Mouse (Mus musculus): Measurements from ENCODE around the gene Tmem220.

Tmem220 gene

GRCm38 (mm10) chr11:67002911-67003310, 22.0 kb upstream of the Tmem220 start:
- no peak for TF ChIP-seq GATA4 (IDR thresholded peaks at IDR 0.05; ENCODE audit: insufficient replicate concordance, low read length)

GRCm38 (mm10) chr11:67007961-67008360, 17.0 kb upstream of the Tmem220 start:
- TF ChIP-seq GATA4 (IDR thresholded peaks at IDR 0.05; ENCODE audit: insufficient replicate concordance, low read length), result no peak

- no peak for TF ChIP-seq GATA4 (IDR thresholded peaks at IDR 0.05; ENCODE audit: insufficient replicate concordance, low read length)
These were observed 16.4 kb upstream of the Tmem220 start for GRCm38 (mm10) chr11:67008528-67008927.

- TF ChIP-seq GATA4 (IDR thresholded peaks at IDR 0.05; ENCODE audit: insufficient replicate concordance, low read length), result no peak
These were observed 14.5 kb upstream of the Tmem220 start for GRCm38 (mm10) chr11:67010430-67010829.

- no peak for TF ChIP-seq GATA4 (IDR thresholded peaks at IDR 0.05; ENCODE audit: insufficient replicate concordance, low read length)
These were observed 13.3 kb upstream of the Tmem220 start for GRCm38 (mm10) chr11:67011635-67012034.

- TF ChIP-seq GATA4 (IDR thresholded peaks at IDR 0.05; ENCODE audit: insufficient replicate concordance, low read length), result no peak
These were observed 7.0 kb upstream of the Tmem220 start for GRCm38 (mm10) chr11:67017801-67018591.

- TF ChIP-seq GATA4 (IDR thresholded peaks at IDR 0.05; ENCODE audit: insufficient replicate concordance, low read length), result no peak
These were observed 5.1 kb upstream of the Tmem220 start for GRCm38 (mm10) chr11:67019711-67020475.

GRCm38 (mm10) chr11:67020948-67021347, 4.0 kb upstream of the Tmem220 start:
- TF ChIP-seq GATA4 (IDR thresholded peaks at IDR 0.05; ENCODE audit: insufficient replicate concordance, low read length), result no peak

- TF ChIP-seq GATA4 (IDR thresholded peaks at IDR 0.05; ENCODE audit: insufficient replicate concordance, low read length), result no peak
These were observed 2.4 kb upstream of the Tmem220 start for GRCm38 (mm10) chr11:67022354-67023115.

- TF ChIP-seq GATA4 (IDR thresholded peaks at IDR 0.05; ENCODE audit: insufficient replicate concordance, low read length), result no peak
These were observed 1.1 kb upstream of the Tmem220 start for GRCm38 (mm10) chr11:67023802-67024340.

- TF ChIP-seq GATA4 (IDR thresholded peaks at IDR 0.05; ENCODE audit: insufficient replicate concordance, low read length), result peak; percentile 68; the same call in 1 of the 2 replicates
These were observed 6.1 kb downstream of the Tmem220 start for GRCm38 (mm10) chr11:67030904-67031602.

GRCm38 (mm10) chr11:67031603-67031915, 6.6 kb downstream of the Tmem220 start:
- TF ChIP-seq GATA4 (IDR thresholded peaks at IDR 0.05; ENCODE audit: insufficient replicate concordance, low read length), result no peak

- no peak for TF ChIP-seq GATA4 (IDR thresholded peaks at IDR 0.05; ENCODE audit: insufficient replicate concordance, low read length)
These were observed 10.0 kb downstream of the Tmem220 start for GRCm38 (mm10) chr11:67034775-67035485.

- no peak; the same call in 1 of the 2 replicates for TF ChIP-seq GATA4 (IDR thresholded peaks at IDR 0.05; ENCODE audit: insufficient replicate concordance, low read length)
These were observed 11.3 kb downstream of the Tmem220 start for GRCm38 (mm10) chr11:67036229-67036628.
